Mouse (Mus musculus): ENCODE results near the gene Lrig1. TPM values are rescaled to one million over a fixed set of nuclear protein-coding genes. Genes with fewer than 3 reads are reported as not detected.

The Lrig1 gene
- polyA plus RNA-seq, 1 experiment from 2014 or later, result 10.9 TPM

DNA sequence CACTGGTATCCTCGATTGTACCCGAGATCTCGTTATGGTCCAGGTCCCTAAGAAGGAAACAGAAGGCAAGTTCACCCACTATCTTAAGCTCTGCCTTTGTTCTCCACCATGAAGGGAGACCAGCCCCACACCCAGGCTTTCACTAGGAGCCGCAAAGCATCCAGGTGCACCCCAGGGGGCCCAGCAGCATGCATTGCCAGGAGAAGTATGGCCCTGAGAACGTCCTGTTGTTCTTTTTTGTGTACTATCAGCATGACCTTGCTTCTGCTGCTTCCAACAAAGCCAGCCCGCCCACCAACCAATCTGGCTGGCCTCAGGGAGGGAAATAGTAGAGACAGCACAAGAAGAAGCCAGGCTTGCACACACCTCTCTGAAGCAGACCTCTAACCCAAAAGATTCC is 79.7 kb downstream of the Lrig1 start:
- Histone ChIP-seq H3K4me2 (no peak overlapping the region), H3K27ac (ENCODE audit: low read depth, low read length) (no peak overlapping the region), H3K9ac (ENCODE audit: low read depth, low read length) (no peak overlapping the region), H3K4me1 (ENCODE audit: control insufficient read depth, insufficient read depth, low read length) (peaks cover 14% of the 10 kb centered on the region), H3K27me3 (ENCODE audit: control insufficient read depth, insufficient read depth, low read length) (no peaks in the 10 kb centered on the region), H3K36me3 (ENCODE audit: control insufficient read depth, insufficient read depth, low read length) (peaks cover 13% of the 10 kb centered on the region), H3K9me3 (replicated peaks; ENCODE audit: control insufficient read depth, low read length) (no peaks in the 10 kb centered on the region), H3K4me3 (ENCODE audit: low read depth, low read length) (no peak overlapping the region)
- ATAC-seq (replicated peaks; ENCODE audit: insufficient number of reproducible peaks, low FRiP score, low TSS enrichment), result no peak
- WGBS (ENCODE audit: insufficient replicate concordance), result 82% methylated on average over 6 of the region's 6 CpGs

DNA sequence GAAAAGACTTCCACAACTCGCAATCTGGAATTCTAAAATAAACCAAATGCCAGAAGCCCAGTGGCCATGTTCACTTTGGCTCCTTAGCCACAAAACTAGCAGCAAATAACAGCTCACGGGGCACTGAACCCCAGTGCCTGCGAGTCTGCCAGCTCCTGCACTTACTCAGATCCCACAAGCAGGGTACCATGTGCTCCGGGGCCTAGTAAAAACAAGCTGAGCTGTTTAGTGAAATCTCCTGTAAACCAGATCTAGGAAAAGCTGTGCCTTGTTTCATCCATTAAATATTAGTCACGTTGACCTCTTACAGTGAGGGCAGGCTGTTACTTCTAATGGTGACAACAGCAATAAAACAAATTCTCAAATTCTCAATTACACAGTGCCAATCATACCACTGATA is 81.3 kb downstream of the Lrig1 start:
- 72% methylated on average over 5 of the region's 5 CpGs for WGBS (ENCODE audit: insufficient replicate concordance)

GRCm38 (mm10) chr6:94615936-94616335 is 84.0 kb downstream of the Lrig1 start:
- Histone ChIP-seq H3K27me3 (ENCODE audit: control insufficient read depth, insufficient read depth, low read length) (no peaks in the 10 kb centered on the region), H3K9ac (ENCODE audit: low read depth, low read length) (no peak overlapping the region), H3K4me1 (ENCODE audit: control insufficient read depth, insufficient read depth, low read length) (peaks cover 14% of the 10 kb centered on the region), H3K27ac (ENCODE audit: low read depth, low read length) (no peak overlapping the region), H3K36me3 (ENCODE audit: control insufficient read depth, insufficient read depth, low read length) (peaks cover 17% of the 10 kb centered on the region), H3K4me3 (ENCODE audit: low read depth, low read length) (no peak overlapping the region), H3K9me3 (replicated peaks; ENCODE audit: control insufficient read depth, low read length) (no peaks in the 10 kb centered on the region), H3K4me2 (no peak overlapping the region)
- 79% methylated on average over 4 of the region's 4 CpGs for WGBS (ENCODE audit: insufficient replicate concordance)
- ATAC-seq (replicated peaks; ENCODE audit: insufficient number of reproducible peaks, low FRiP score, low TSS enrichment), result no peak

More for the DNA sequence above, 81.3 kb downstream of the Lrig1 start:
- Histone ChIP-seq H3K9me3 (replicated peaks; ENCODE audit: control insufficient read depth, low read length) (no peaks in the 10 kb centered on the region), H3K27ac (ENCODE audit: low read depth, low read length) (no peak overlapping the region), H3K4me2 (no peak overlapping the region), H3K36me3 (ENCODE audit: control insufficient read depth, insufficient read depth, low read length) (peaks cover 9% of the 10 kb centered on the region; the same call in 1 of the 2 replicates), H3K4me1 (ENCODE audit: control insufficient read depth, insufficient read depth, low read length) (peaks cover 14% of the 10 kb centered on the region), H3K9ac (ENCODE audit: low read depth, low read length) (no peak overlapping the region), H3K27me3 (ENCODE audit: control insufficient read depth, insufficient read depth, low read length) (no peaks in the 10 kb centered on the region), H3K4me3 (ENCODE audit: low read depth, low read length) (no peak overlapping the region)
- ATAC-seq (replicated peaks; ENCODE audit: insufficient number of reproducible peaks, low FRiP score, low TSS enrichment), result no peak

DNA sequence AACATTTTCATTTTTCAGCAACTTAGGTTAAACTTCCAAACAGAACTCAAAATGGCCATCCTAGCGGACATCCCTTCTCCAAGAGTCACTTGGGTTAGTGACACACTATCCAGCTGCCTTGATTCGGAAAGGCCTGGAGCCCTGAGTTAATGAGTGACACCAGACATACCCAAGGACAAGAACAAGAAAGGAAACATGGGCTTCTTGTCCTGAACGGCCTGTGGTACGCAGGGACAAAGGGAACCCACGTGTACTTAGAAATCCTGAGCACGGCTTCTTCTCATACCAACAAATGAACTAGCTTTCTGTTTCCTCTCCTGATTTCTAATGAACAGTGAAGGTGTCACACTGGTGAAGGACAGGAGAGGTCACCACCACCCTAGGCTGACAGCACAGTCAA is 85.6 kb downstream of the Lrig1 start:
- H3K9me3 ChIP-seq (replicated peaks; ENCODE audit: control insufficient read depth, low read length), result no peaks in the 10 kb centered on the region
- H3K4me3 ChIP-seq (ENCODE audit: low read depth, low read length), result no peak overlapping the region
- 69% methylated on average over 6 of the region's 6 CpGs for WGBS (ENCODE audit: insufficient replicate concordance)
- ATAC-seq (replicated peaks; ENCODE audit: insufficient number of reproducible peaks, low FRiP score, low TSS enrichment), result no peak
- no peaks in the 10 kb centered on the region for H3K27me3 ChIP-seq (ENCODE audit: control insufficient read depth, insufficient read depth, low read length)
- H3K4me2 ChIP-seq, result no peak overlapping the region
- H3K27ac ChIP-seq (ENCODE audit: low read depth, low read length), result no peak overlapping the region
- H3K9ac ChIP-seq (ENCODE audit: low read depth, low read length), result no peak overlapping the region
- peaks cover 5% of the 10 kb centered on the region for H3K4me1 ChIP-seq (ENCODE audit: control insufficient read depth, insufficient read depth, low read length)
- H3K36me3 ChIP-seq (ENCODE audit: control insufficient read depth, insufficient read depth, low read length), result peaks cover 21% of the 10 kb centered on the region

DNA sequence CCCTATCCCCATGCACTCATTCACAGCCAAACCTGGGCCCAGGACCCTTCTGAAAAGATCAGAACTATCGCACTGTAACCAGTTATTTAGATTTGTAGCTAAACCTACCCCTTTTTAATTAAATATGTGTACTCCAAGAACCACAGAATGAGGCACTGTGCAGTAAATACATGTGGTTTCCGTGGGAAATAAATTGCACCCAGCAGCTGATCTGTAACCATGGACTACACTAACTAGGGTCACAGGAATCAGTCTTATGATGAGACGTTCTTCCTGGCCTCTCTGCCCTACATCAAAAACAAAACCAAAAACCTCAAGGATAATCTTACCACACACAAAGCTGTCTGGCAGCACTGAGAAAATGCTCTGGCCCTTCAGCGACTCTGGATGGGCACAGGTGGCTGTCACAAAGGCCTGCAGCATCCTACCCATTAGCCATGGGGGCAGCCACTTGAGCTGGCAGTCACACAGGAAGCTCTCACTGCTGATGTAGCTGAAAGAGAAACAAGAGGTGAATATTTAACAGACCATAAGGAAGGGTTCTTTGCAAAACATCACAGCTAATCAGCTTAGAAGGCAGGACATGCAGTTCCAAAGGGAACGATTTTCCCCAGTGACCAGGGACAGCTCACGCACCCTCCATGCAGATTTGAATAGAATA is 86.6 kb downstream of the Lrig1 start:
- Histone ChIP-seq H3K27me3 (ENCODE audit: control insufficient read depth, insufficient read depth, low read length) (no peaks in the 10 kb centered on the region), H3K9ac (ENCODE audit: low read depth, low read length) (no peak overlapping the region), H3K36me3 (ENCODE audit: control insufficient read depth, insufficient read depth, low read length) (peaks cover 28% of the 10 kb centered on the region), H3K9me3 (replicated peaks; ENCODE audit: control insufficient read depth, low read length) (no peaks in the 10 kb centered on the region), H3K4me3 (ENCODE audit: low read depth, low read length) (no peak overlapping the region), H3K4me1 (ENCODE audit: control insufficient read depth, insufficient read depth, low read length) (peaks cover 4% of the 10 kb centered on the region; the same call in 1 of the 2 replicates), H3K27ac (ENCODE audit: low read depth, low read length) (no peak overlapping the region), H3K4me2 (no peak overlapping the region)
- ATAC-seq (replicated peaks; ENCODE audit: insufficient number of reproducible peaks, low FRiP score, low TSS enrichment), result no peak
- WGBS (ENCODE audit: insufficient replicate concordance), result 79% methylated on average over 6 of the region's 6 CpGs

- no peak for ATAC-seq (replicated peaks; ENCODE audit: insufficient number of reproducible peaks, low FRiP score, low TSS enrichment)
- Histone ChIP-seq H3K4me2 (no peak overlapping the region), H3K4me3 (ENCODE audit: low read depth, low read length) (no peak overlapping the region), H3K27me3 (ENCODE audit: control insufficient read depth, insufficient read depth, low read length) (no peaks in the 10 kb centered on the region), H3K9me3 (replicated peaks; ENCODE audit: control insufficient read depth, low read length) (no peaks in the 10 kb centered on the region), H3K4me1 (ENCODE audit: control insufficient read depth, insufficient read depth, low read length) (0 out of 2 replicates have a peak, but pooled peaks cover 2% of the 10 kb centered on the region), H3K9ac (ENCODE audit: low read depth, low read length) (no peak overlapping the region), H3K27ac (ENCODE audit: low read depth, low read length) (no peak overlapping the region), H3K36me3 (ENCODE audit: control insufficient read depth, insufficient read depth, low read length) (peaks cover 15% of the 10 kb centered on the region; the same call in 1 of the 2 replicates)
- 87% methylated on average over 2 of the region's 2 CpGs for WGBS (ENCODE audit: insufficient replicate concordance)
Observed at GRCm38 (mm10) chr6:94604546-94604945, 95.4 kb downstream of the Lrig1 start.

DNA sequence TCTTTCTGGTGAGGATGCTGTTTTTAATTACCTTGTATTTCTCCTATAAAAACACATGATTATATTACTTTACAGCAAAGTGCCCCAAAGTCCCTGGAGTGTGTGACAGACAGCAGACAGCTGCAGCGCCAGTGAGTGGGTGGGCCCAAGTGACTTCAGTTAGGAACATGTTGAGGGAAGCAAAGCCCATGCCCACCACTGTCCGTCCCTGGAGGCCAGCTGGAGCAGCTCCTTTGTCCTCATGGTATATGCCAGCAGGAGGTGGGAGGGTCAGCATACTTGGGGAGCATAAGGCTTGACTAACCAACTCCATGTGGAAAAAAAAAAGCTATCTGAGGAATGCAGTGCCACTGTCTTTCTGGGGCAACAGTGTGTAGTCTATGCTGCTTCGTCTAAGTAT is 95.9 kb downstream of the Lrig1 start:
- peaks cover 11% of the 10 kb centered on the region; the same call in 1 of the 2 replicates for H3K36me3 ChIP-seq (ENCODE audit: control insufficient read depth, insufficient read depth, low read length)
- H3K9ac ChIP-seq (ENCODE audit: low read depth, low read length), result no peak overlapping the region
- ATAC-seq (replicated peaks; ENCODE audit: insufficient number of reproducible peaks, low FRiP score, low TSS enrichment), result no peak
- H3K27me3 ChIP-seq (ENCODE audit: control insufficient read depth, insufficient read depth, low read length), result no peaks in the 10 kb centered on the region
- H3K4me3 ChIP-seq (ENCODE audit: low read depth, low read length), result no peak overlapping the region
- H3K4me1 ChIP-seq (ENCODE audit: control insufficient read depth, insufficient read depth, low read length), result 0 out of 2 replicates have a peak, but pooled peaks cover 3% of the 10 kb centered on the region
- H3K4me2 ChIP-seq, result no peak overlapping the region
- no peak overlapping the region for H3K27ac ChIP-seq (ENCODE audit: low read depth, low read length)
- H3K9me3 ChIP-seq (replicated peaks; ENCODE audit: control insufficient read depth, low read length), result no peaks in the 10 kb centered on the region
- WGBS (ENCODE audit: insufficient replicate concordance), result 72% methylated on average over 3 of the region's 3 CpGs

GRCm38 (mm10) chr6:94601811-94602210 is 98.1 kb downstream of the Lrig1 start:
- Histone ChIP-seq H3K9me3 (replicated peaks; ENCODE audit: control insufficient read depth, low read length) (no peaks in the 10 kb centered on the region), H3K9ac (ENCODE audit: low read depth, low read length) (no peak overlapping the region), H3K27me3 (ENCODE audit: control insufficient read depth, insufficient read depth, low read length) (no peaks in the 10 kb centered on the region), H3K4me1 (ENCODE audit: control insufficient read depth, insufficient read depth, low read length) (peaks cover 20% of the 10 kb centered on the region; the same call in 1 of the 2 replicates), H3K4me2 (no peak overlapping the region), H3K4me3 (ENCODE audit: low read depth, low read length) (no peak overlapping the region), H3K27ac (ENCODE audit: low read depth, low read length) (no peak overlapping the region), H3K36me3 (ENCODE audit: control insufficient read depth, insufficient read depth, low read length) (peaks cover 4% of the 10 kb centered on the region; the same call in 1 of the 2 replicates)
- ATAC-seq (replicated peaks; ENCODE audit: insufficient number of reproducible peaks, low FRiP score, low TSS enrichment), result no peak
- 64% methylated on average over 5 of the region's 5 CpGs for WGBS (ENCODE audit: insufficient replicate concordance)

- Histone ChIP-seq H3K4me3 (ENCODE audit: low read depth, low read length) (no peak overlapping the region), H3K4me2 (no peak overlapping the region), H3K27me3 (ENCODE audit: control insufficient read depth, insufficient read depth, low read length) (no peaks in the 10 kb centered on the region), H3K9ac (ENCODE audit: low read depth, low read length) (no peak overlapping the region), H3K36me3 (ENCODE audit: control insufficient read depth, insufficient read depth, low read length) (0 out of 2 replicates have a peak, but pooled peaks cover 2% of the 10 kb centered on the region), H3K4me1 (ENCODE audit: control insufficient read depth, insufficient read depth, low read length) (peaks cover 20% of the 10 kb centered on the region; the same call in 1 of the 2 replicates), H3K27ac (ENCODE audit: low read depth, low read length) (no peak overlapping the region), H3K9me3 (replicated peaks; ENCODE audit: control insufficient read depth, low read length) (no peaks in the 10 kb centered on the region)
- ATAC-seq (replicated peaks; ENCODE audit: insufficient number of reproducible peaks, low FRiP score, low TSS enrichment), result no peak
- WGBS (ENCODE audit: insufficient replicate concordance), result 66% methylated on average over 5 of the region's 5 CpGs
Observed at GRCm38 (mm10) chr6:94601101-94601500, 98.9 kb downstream of the Lrig1 start.

Measured in heart, embryonic 11.5 days (tissue).